Mouse (Mus musculus) lung, embryonic 16.5 days (tissue): ENCODE measurements around the gene Uba1. TPM values are rescaled to one million over a fixed set of nuclear protein-coding genes. Genes with fewer than 3 reads are reported as not detected.

Source experiments
- ATAC-seq: fragments of 200-750 bp; cut with Nextera tagmentation; 2 replicates; pipeline ENCODE4 v1.8.0; 2017; ENCODE audit warnings: low read depth, mild to moderate bottlenecking, moderate library complexity
- H3K27ac ChIP-seq: fragments of 300-500 bp; sonication (generic); 2 replicates; pipeline ENCODE4 v1.5.1; 2014; ENCODE audit warnings: mild to moderate bottlenecking, control low read depth, low read length
- H3K27me3 ChIP-seq: fragments of 300-500 bp; sonication (generic); 2 replicates; pipeline ENCODE4 v1.6.1; 2014; ENCODE audit warnings: low read depth, low read length, mixed read lengths; ENCODE audit not compliant: control insufficient read depth, insufficient read depth
- H3K36me3 ChIP-seq: fragments of 300-500 bp; sonication (generic); 2 replicates; pipeline ENCODE4 v1.6.1; 2014; ENCODE audit warnings: low read length; ENCODE audit not compliant: control insufficient read depth, insufficient read depth
- H3K4me1 ChIP-seq: fragments of 300-500 bp; sonication (generic); replicated peaks from 2 replicates; pipeline ENCODE4 v1.6.1; 2014; ENCODE audit warnings: low read length, mixed read lengths; ENCODE audit not compliant: control insufficient read depth, insufficient read depth
- H3K4me2 ChIP-seq: fragments of 300-500 bp; sonication (generic); 2 replicates; pipeline ENCODE4 v1.6.1; 2014; ENCODE audit warnings: low read depth, low read length, control low read depth
- H3K4me3 ChIP-seq: fragments of 300-500 bp; sonication (generic); 2 replicates; pipeline ENCODE4 v1.5.1; 2014; ENCODE audit warnings: mild to moderate bottlenecking, low read length, control low read depth
- H3K9ac ChIP-seq: fragments of 300-500 bp; sonication (generic); 2 replicates; pipeline ENCODE4 v1.6.1; 2014; ENCODE audit warnings: low read length, control low read depth
- H3K9me3 ChIP-seq: fragments of 300-500 bp; sonication (generic); 2 replicates; pipeline ENCODE4 v1.6.1; 2016; ENCODE audit warnings: low read length; ENCODE audit not compliant: control insufficient read depth
- WGBS: fragments of 180-500 bp; shearing (Covaris S2); extraction: QIAGEN DNeasy Blood & Tissue Kit; methylation state at CpG from one replicate; pipeline ENCODE4 v1.1.7; 2014; 5-methylcytosine and 5-hydroxymethylcytosine counted together
- polyA plus RNA-seq: library from polyadenylated mRNA; unstranded; fragments of >200 nt; fragmentation: Nextera tagmentation; extraction: Ambion mirVana; gene quantifications from 2 replicates; pipeline ENCODE4 v1.2.1, GENCODE M21; 2015

The Uba1 gene
- polyA plus RNA-seq: 181 and 190 TPM in 2 replicates

GRCm38 (mm10) chrX:20658026-20658652 is at the start of gene Uba1:
TSS of gene Uba1 (plus strand) at chrX:20658326.
- H3K9me3 ChIP-seq: no peaks in the 10 kb centered on the region
- H3K9ac ChIP-seq: peak within 1 kb of the TSS; percentile 71
- peak within 1 kb of the TSS; percentile 71 for H3K4me2 ChIP-seq
- ATAC-seq: peak; percentile 93
- no peaks in the 10 kb centered on the region for H3K4me1 ChIP-seq
- H3K4me3 ChIP-seq: peak within 1 kb of the TSS; percentile 58
- WGBS: 15% methylated on average over 27 of the region's 27 CpGs
- no peaks in the 10 kb centered on the region for H3K36me3 ChIP-seq
- no peaks in the 10 kb centered on the region for H3K27me3 ChIP-seq
- peak within 1 kb of the TSS; percentile 44; the same call in 1 of the 2 replicates for H3K27ac ChIP-seq

- no peak for ATAC-seq
- H3K36me3 ChIP-seq: no peaks in the 10 kb centered on the region
- H3K27me3 ChIP-seq: no peaks in the 10 kb centered on the region
- no peaks in the 10 kb centered on the region for H3K4me1 ChIP-seq
- no peak overlapping the region for H3K9ac ChIP-seq
- no peak overlapping the region for H3K4me2 ChIP-seq
- no peak overlapping the region for H3K4me3 ChIP-seq
- H3K27ac ChIP-seq: no peak overlapping the region
- H3K9me3 ChIP-seq: no peaks in the 10 kb centered on the region
- 85% methylated on average over 4 of the region's 4 CpGs for WGBS
Observed at GRCm38 (mm10) chrX:20608500-20608899, 49.6 kb upstream of the Uba1 start.

GRCm38 (mm10) chrX:20616861-20617175 is 41.3 kb upstream of the Uba1 start:
- Histone ChIP-seq H3K27me3 (no peaks in the 10 kb centered on the region), H3K36me3 (peaks cover 4% of the 10 kb centered on the region; the same call in 1 of the 2 replicates), H3K9ac (peak overlapping the region; percentile 72), H3K9me3 (no peaks in the 10 kb centered on the region), H3K4me3 (peak overlapping the region; percentile 67), H3K4me2 (peak overlapping the region; percentile 58), H3K27ac (peak overlapping the region; percentile 90), H3K4me1 (peaks cover 6% of the 10 kb centered on the region; the same call in 1 of the 2 replicates)
- ATAC-seq: peak; percentile 34; the same call in 1 of the 2 replicates
- WGBS: 24% methylated on average over 14 of the region's 17 CpGs

- WGBS: 9% methylated on average over 47 of the region's 49 CpGs
- Histone ChIP-seq H3K9ac (peak within 1 kb of the TSS; percentile 79), H3K9me3 (no peaks in the 10 kb centered on the region), H3K4me1 (peaks cover 6% of the 10 kb centered on the region; the same call in 1 of the 2 replicates), H3K4me2 (peak within 1 kb of the TSS; percentile 58), H3K27ac (peak within 1 kb of the TSS; percentile 90), H3K4me3 (peak within 1 kb of the TSS; percentile 67), H3K27me3 (no peaks in the 10 kb centered on the region), H3K36me3 (peaks cover 4% of the 10 kb centered on the region; the same call in 1 of the 2 replicates)
- ATAC-seq: peak; percentile 98
Observed at GRCm38 (mm10) chrX:20617176-20617902, 40.8 kb upstream of the Uba1 start, which contains the start of the genes Rbm10 and Ndufb11. TSS of gene Rbm10 (plus strand) at chrX:20617503. TSS of gene Ndufb11 (minus strand) at chrX:20617619.

- Histone ChIP-seq H3K27ac (peak overlapping the region; percentile 90), H3K4me1 (peaks cover 6% of the 10 kb centered on the region; the same call in 1 of the 2 replicates), H3K9me3 (no peaks in the 10 kb centered on the region), H3K36me3 (peaks cover 4% of the 10 kb centered on the region; the same call in 1 of the 2 replicates), H3K27me3 (no peaks in the 10 kb centered on the region), H3K9ac (peak overlapping the region; percentile 79), H3K4me3 (peak overlapping the region; percentile 67), H3K4me2 (peak overlapping the region; percentile 51)
- ATAC-seq: peak; percentile 48
- WGBS: 16% methylated on average over 24 of the region's 31 CpGs
Observed at GRCm38 (mm10) chrX:20617903-20618399, 40.2 kb upstream of the Uba1 start.

GRCm38 (mm10) chrX:20638141-20638540 is 20.0 kb upstream of the Uba1 start:
- Histone ChIP-seq H3K27me3 (no peaks in the 10 kb centered on the region), H3K9ac (no peak overlapping the region), H3K27ac (no peak overlapping the region), H3K4me2 (no peak overlapping the region), H3K36me3 (peaks cover 5% of the 10 kb centered on the region; the same call in 1 of the 2 replicates), H3K9me3 (no peaks in the 10 kb centered on the region), H3K4me3 (no peak overlapping the region), H3K4me1 (no peaks in the 10 kb centered on the region)
- WGBS: 94% methylated on average over 2 of the region's 2 CpGs
- ATAC-seq: no peak

DNA sequence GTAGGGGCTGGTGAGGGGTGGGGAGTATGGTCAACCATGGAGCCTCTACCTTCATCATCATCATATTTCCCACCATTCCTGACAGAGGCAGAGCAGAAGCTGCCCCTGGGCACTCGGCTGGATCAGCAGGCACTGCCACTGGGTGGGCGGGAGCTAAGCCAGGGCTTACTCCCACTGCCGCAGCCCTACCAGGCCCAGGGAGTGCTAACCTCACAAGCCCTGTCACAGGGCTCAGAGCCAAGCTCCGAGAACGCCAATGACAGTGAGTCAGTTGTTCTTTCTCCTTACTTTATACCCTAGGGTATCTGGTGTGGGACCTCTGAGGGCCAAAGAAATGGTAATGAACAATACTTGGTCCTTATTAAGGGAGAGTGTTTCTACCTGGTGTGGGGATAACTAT is 13.3 kb upstream of the Uba1 start:
- Histone ChIP-seq H3K9ac (no peak overlapping the region), H3K4me2 (no peak overlapping the region), H3K9me3 (no peaks in the 10 kb centered on the region), H3K27ac (no peak overlapping the region), H3K27me3 (no peaks in the 10 kb centered on the region), H3K4me3 (no peak overlapping the region), H3K4me1 (no peaks in the 10 kb centered on the region), H3K36me3 (peaks cover 19% of the 10 kb centered on the region)
- ATAC-seq: no peak
- WGBS: 81% methylated on average over 5 of the region's 5 CpGs

DNA sequence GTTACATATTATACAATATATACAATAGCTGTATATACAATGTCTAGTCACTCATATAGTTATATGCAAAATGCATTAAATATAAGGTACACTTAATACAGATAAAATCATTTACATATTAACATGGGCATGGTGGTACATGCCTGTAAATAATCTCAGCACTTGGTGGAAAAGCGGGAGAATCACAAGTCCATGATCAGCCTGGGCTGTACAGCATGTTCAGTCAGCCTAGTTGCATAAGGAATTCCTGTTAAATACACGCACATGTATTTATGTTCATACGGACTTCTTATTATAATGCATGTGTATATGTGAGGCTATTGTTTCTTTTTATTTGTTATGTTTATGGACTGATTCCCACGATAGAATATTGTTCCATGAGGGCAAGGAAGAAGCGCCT is 533 bp upstream of the Uba1 start:
- WGBS: 22% methylated on average over 5 of the region's 5 CpGs
- H3K9me3 ChIP-seq: no peaks in the 10 kb centered on the region
- H3K4me1 ChIP-seq: no peaks in the 10 kb centered on the region
- peak overlapping the region; percentile 58 for H3K4me3 ChIP-seq
- no peak overlapping the region for H3K27ac ChIP-seq
- H3K36me3 ChIP-seq: no peaks in the 10 kb centered on the region
- H3K4me2 ChIP-seq: peak overlapping the region; percentile 71
- H3K27me3 ChIP-seq: no peaks in the 10 kb centered on the region
- no peak overlapping the region for H3K9ac ChIP-seq
- ATAC-seq: no peak

DNA sequence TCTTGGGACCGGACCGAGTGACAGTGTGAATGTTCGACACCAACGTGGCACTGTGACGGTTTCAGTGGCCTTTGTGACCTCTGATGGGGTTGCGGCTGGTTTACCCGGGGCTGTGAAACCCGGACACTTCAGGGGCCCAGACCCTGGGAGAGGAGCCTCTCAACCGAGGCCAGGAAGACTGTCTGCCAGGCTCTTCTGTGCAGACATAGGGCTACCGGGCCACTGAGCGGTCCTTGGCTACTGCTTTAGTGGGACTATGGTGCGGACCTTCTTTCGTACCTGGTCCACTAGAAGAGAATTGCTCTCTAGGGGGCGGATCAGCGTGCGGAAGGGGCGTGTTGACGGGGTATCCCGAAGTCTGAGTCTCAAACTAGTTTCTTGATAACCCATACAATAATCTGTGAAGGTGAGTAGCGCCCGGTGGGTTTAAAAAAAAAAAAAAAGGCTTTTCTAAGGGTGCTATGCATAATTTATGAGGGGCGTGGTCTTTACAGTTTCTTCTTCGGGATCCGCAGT is 823 bp downstream of the Uba1 start:
- Histone ChIP-seq H3K27me3 (no peaks in the 10 kb centered on the region), H3K9ac (peak overlapping the region; percentile 71), H3K4me3 (peak overlapping the region; percentile 58), H3K27ac (no peak overlapping the region; the same call in 1 of the 2 replicates), H3K4me1 (no peaks in the 10 kb centered on the region; the same call in 1 of the 2 replicates), H3K36me3 (no peaks in the 10 kb centered on the region), H3K4me2 (peak overlapping the region; percentile 71), H3K9me3 (no peaks in the 10 kb centered on the region)
- ATAC-seq: no peak; the same call in 1 of the 2 replicates
- 12% methylated on average over 24 of the region's 24 CpGs for WGBS
